Mouse (Mus musculus) hindlimb bud, embryonic 11.5 days (tissue): ENCODE data around the gene Myo15b.
A peak's percentile ranks its signal among the peaks of the same experiment; 100 is the strongest.

Experiments used
- DNase-seq: peaks from one replicate; pipeline ENCODE4 v3.0.0-alpha.2; 2012; ENCODE audit warnings: low read depth, low spot score; ENCODE audit errors: extremely low spot score

Gene Myo15b

DNA sequence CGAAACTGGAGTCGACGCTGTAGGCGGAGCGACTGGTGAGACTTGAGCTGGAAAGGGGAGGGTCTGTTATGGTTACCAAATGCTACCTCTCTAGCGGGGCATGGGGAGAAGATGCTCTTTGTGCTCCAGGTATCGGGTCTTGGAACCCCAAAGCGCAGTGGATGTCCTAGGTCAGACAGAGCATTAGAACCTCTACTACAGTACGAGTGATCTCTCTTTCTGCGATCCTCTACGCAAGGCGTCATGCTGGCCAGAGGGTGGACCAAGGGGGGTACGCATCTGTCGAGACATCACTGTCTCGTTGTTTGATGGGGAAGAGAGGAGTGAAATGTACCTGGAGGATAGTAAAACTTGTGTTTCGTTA, 75.5 kb downstream of the Myo15b start:
- DNase-seq, result no peak

DNA sequence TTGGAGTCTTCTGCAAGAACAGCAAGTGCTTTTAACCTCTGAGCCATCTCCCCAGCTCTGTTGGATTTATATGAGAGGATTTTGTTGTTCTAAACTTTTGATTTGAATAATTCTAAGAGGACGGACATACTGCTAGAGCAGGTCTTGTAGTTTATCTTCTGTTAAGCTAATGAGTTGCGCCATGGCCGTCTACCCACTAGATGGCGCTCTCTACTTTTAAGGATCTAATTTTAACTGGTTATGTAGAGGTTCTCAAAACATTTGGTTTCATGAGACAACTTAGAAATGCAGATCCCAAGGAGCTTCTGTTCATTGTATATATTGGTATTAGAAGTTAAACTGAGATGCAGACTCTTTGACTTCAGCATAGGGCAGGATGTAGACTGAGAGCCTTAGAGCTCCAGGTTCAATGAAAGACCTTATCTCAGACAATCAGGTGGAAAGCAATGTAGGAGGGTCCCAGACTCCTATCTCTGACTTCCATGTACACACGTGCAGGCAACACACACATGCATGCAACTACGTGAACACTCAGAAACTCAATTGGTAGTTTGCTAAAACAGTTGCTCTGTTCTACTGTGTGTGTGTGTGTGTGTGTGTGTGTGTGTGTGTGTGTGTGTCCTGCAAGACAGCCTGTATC, 81.6 kb downstream of the Myo15b start:
- peak; percentile 57 for DNase-seq

DNA sequence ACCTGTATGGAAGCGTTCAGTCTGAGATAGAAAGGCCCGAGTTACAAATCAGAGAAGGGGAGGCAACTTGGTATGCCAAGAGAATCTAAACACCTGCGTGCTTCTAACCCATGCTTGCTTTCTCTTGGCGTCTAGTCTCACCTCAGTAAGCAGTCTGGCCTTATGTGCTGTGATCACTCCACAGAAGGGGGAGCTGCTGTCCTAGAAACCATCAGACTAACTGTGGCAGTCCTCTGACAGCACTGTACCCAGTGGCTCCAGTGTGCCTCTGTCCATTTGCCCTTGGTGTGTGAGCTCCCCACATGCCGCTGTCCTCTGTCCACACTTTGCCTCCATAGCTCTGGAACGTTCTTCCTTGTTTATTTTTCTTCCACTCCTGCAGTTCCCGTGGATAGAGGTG, 83.8 kb downstream of the Myo15b start:
- no peak for DNase-seq
